Mouse (Mus musculus) layer of hippocampus, adult 2 months (tissue): Measurements from ENCODE around the gene Cyp2c37. TPM values are rescaled to one million over a fixed set of nuclear protein-coding genes. Genes with fewer than 3 reads are reported as not detected.
"Not testable (repeated sequence)": the region's sequence is repeated elsewhere in the genome, so short reads cannot be mapped to it uniquely, and the experiment has no call there.

Source experiments
- DNase-seq, 2 experiments: peaks; one replicate each; pipeline ENCODE4 v3.0.0; 2022; ENCODE audit warnings: low spot score in 2 of 2
- H3K27ac ChIP-seq: fragments of 200-600 bp; 2 replicates; pipeline ENCODE4 v1.8.1; 2022
- H3K4me3 ChIP-seq: fragments of 200-600 bp; 2 replicates; pipeline ENCODE4 v1.8.1; 2022; ENCODE audit warnings: mild to moderate bottlenecking
- CTCF ChIP-seq: fragments of 200-600 bp; conservative IDR thresholded peaks from 2 replicates; pipeline ENCODE4 v1.8.1; 2022; ENCODE audit warnings: antibody characterized with exemption, mild to moderate bottlenecking, moderate library complexity
- long read RNA-seq, 2 experiments: library from polyadenylated mRNA; stranded (forward); transcript quantifications; one replicate each; pipeline ENCODE4 v2.0.0; 2021; ENCODE audit warnings: borderline mapping rate in 2 of 2
- total RNA-seq, 2 experiments: library from RNA; stranded (reverse); gene quantifications; 2 replicates each; pipeline ENCODE4 v1.2.3; 2021

Gene Cyp2c37
- total RNA-seq = not detected
- long read RNA-seq, experiment 1 = 0 reads
- long read RNA-seq, experiment 2 = 0 reads

DNA sequence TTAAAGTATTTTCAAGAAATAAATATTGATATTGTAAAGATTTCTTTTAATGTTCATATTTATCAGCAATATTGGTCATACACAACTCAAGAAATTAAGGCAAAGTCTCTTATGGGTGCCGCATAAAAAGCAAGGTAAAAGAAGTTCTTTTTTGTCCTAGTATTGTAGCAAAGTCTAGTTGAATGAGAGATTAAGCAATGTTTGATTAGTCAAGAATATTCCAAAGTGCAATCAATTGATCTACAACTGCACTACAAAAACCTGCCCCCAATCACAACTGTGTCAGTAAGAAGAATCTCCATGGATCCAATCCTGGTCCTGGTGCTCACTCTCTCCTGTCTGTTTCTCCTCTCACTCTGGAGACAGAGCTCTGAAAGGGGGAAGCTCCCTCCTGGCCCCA lies at the start of gene Cyp2c37:
Cyp2c37 (plus strand) TSS at position 285 of the 400 bp plus-strand sequence.
- DNase-seq, H3K27ac ChIP-seq, H3K4me3 ChIP-seq: not testable (repeated sequence)

DNA sequence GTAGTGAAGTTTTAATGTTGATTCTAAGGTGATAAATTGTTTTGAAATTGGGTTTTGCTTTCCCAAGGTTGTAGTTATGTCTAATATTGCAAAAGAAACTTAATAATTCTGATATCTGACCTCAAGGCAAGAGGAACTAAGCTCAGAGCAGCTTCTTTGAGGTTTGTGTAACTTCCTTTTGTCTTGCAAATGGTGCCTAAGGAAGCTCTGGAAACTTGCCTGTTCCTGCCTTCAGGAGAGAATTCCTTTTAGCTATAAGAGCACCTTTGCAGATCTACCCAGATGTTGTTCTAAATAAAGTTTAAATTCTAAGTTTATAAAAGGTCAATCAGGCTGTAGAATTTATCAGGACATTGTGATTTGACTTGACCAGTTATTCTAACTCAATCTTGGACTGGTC lies 31.4 kb upstream of the Cyp2c37 start:
- H3K4me3 ChIP-seq, DNase-seq, H3K27ac ChIP-seq: not testable (repeated sequence)

DNA sequence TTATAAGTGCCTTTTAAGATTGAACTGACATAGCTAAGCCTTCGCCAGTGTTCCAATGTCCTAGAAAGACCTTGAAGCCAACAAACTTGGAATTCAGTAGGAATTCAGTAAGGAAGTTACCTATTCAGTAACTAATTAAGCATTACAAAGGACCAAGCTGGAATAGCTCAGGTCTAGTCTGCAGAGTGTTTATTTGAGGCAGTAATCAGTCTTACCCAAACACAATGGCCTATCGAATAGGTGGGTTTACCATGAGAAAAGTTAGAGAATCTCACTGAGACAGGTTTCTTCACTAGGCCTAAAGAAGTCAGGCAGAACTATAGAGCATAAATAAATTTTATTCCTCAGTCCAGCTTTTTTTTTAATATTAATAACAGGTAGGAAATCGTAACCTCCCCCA lies 21.1 kb upstream of the Cyp2c37 start:
- H3K4me3 ChIP-seq, DNase-seq, H3K27ac ChIP-seq: not testable (repeated sequence)

DNA sequence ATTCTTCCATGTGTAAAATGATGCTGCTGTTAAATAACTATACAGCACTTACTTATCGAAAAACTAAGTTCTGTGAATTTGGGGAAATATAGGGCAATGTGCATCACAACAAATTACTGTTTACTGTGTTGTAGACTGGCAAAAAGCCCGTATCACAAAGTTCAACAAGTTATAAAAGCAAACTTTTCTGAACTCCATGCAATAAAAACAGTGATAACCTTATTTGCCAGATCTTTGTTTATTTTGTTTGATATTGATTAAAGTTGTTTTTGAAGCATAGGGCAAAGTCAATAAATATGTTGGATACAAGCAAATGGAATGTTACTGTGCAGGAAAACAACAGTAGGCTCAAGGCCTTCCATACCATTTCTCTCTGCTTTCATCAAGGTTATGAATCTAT lies 2.8 kb upstream of the Cyp2c37 start:
- no peak overlapping the region for H3K4me3 ChIP-seq
- TF ChIP-seq CTCF = no peak
- DNase-seq = no peak
- no peak overlapping the region for H3K27ac ChIP-seq

Other genes starting within 250 kb of the Cyp2c37 start
- not detected for gene Cyp2c40, start 179.6 kb upstream of the Cyp2c37 start, total RNA-seq
- not detected for gene Cyp2c69, start 105.6 kb upstream of the Cyp2c37 start, total RNA-seq
- not detected for gene Cyp2c54, start 81.4 kb downstream of the Cyp2c37 start, total RNA-seq
- not detected for gene Cyp2c50, start 97.3 kb downstream of the Cyp2c37 start, total RNA-seq
- 1 to 10 TPM; 1.9 to 3.0 TPM for gene Cyp2c70, start 194.9 kb downstream of the Cyp2c37 start, total RNA-seq